Mouse (Mus musculus) bone marrow macrophage, adult 2 months (primary cell): ENCODE data around the gene Vrk1. TPM values are rescaled to one million over a fixed set of nuclear protein-coding genes. Genes with fewer than 3 reads are reported as not detected.

Experiments
- H3K27ac ChIP-seq: 2 replicates; pipeline ENCODE4 v1.5.1; 2012; ENCODE audit warnings: low read depth, low read length; ENCODE audit not compliant: insufficient read depth
- H3K4me1 ChIP-seq: 2 replicates; pipeline ENCODE4 v1.6.1; 2012; ENCODE audit warnings: low read length; ENCODE audit not compliant: control insufficient read depth, insufficient read depth
- H3K4me3 ChIP-seq: 2 replicates; pipeline ENCODE4 v1.5.1; 2012; ENCODE audit warnings: mild to moderate bottlenecking, low read length, moderate library complexity; ENCODE audit not compliant: insufficient read depth
- CTCF ChIP-seq: IDR thresholded peaks from 2 replicates; pipeline ENCODE4 v1.5.1; 2012; ENCODE audit warnings: low read depth, mild to moderate bottlenecking, low read length, moderate library complexity
- POLR2A ChIP-seq: IDR thresholded peaks from 2 replicates; pipeline ENCODE4 v1.6.1; 2012; ENCODE audit warnings: mild to moderate bottlenecking, low read depth, low read length, borderline replicate concordance
- polyA plus RNA-seq: library from polyadenylated mRNA; stranded (reverse); fragments of >200 nt; gene quantifications from 2 replicates; pipeline ENCODE4 v1.2.4, GENCODE M21; 2012; ENCODE audit not compliant: missing spikeins, insufficient read depth, insufficient read length

The Vrk1 gene
- polyA plus RNA-seq, 1 experiment, result 37.0 TPM

GRCm38 (mm10) chr12:106074371-106075155 lies 64.5 kb downstream of the Vrk1 start:
- Histone ChIP-seq H3K4me3 (no peak overlapping the region), H3K27ac (no peak overlapping the region), H3K4me1 (no peaks in the 10 kb centered on the region)
- TF ChIP-seq POLR2A, result no peak

- Histone ChIP-seq H3K4me1 (no peaks in the 10 kb centered on the region), H3K4me3 (no peak overlapping the region), H3K27ac (no peak overlapping the region)
- TF ChIP-seq POLR2A, result no peak
- no peak for TF ChIP-seq CTCF
Observed at GRCm38 (mm10) chr12:106076131-106076530, 66.1 kb downstream of the Vrk1 start.

GRCm38 (mm10) chr12:106080511-106080910 lies 70.5 kb downstream of the Vrk1 start:
- H3K4me1 ChIP-seq, result no peaks in the 10 kb centered on the region
- TF ChIP-seq POLR2A, result no peak
- TF ChIP-seq CTCF, result no peak
- H3K4me3 ChIP-seq, result no peak overlapping the region
- no peak overlapping the region for H3K27ac ChIP-seq

GRCm38 (mm10) chr12:106080945-106081747 lies 71.1 kb downstream of the Vrk1 start:
- H3K27ac ChIP-seq, result no peak overlapping the region
- no peaks in the 10 kb centered on the region for H3K4me1 ChIP-seq
- TF ChIP-seq POLR2A, result no peak
- TF ChIP-seq CTCF, result no peak
- H3K4me3 ChIP-seq, result no peak overlapping the region

GRCm38 (mm10) chr12:106081748-106082140 lies 71.7 kb downstream of the Vrk1 start:
- H3K27ac ChIP-seq, result no peak overlapping the region
- no peaks in the 10 kb centered on the region for H3K4me1 ChIP-seq
- H3K4me3 ChIP-seq, result no peak overlapping the region
- TF ChIP-seq POLR2A (no peak), CTCF (no peak)

- H3K27ac ChIP-seq, result no peak overlapping the region
- no peak overlapping the region for H3K4me3 ChIP-seq
- TF ChIP-seq CTCF (no peak), POLR2A (no peak)
- no peaks in the 10 kb centered on the region for H3K4me1 ChIP-seq
Observed at GRCm38 (mm10) chr12:106082191-106082957, 72.3 kb downstream of the Vrk1 start.

GRCm38 (mm10) chr12:106082958-106083381 lies 72.9 kb downstream of the Vrk1 start:
- Histone ChIP-seq H3K4me1 (no peaks in the 10 kb centered on the region), H3K27ac (no peak overlapping the region), H3K4me3 (no peak overlapping the region)
- TF ChIP-seq CTCF (no peak), POLR2A (no peak)

GRCm38 (mm10) chr12:106084126-106084525 lies 74.1 kb downstream of the Vrk1 start:
- no peaks in the 10 kb centered on the region for H3K4me1 ChIP-seq
- H3K4me3 ChIP-seq, result no peak overlapping the region

DNA sequence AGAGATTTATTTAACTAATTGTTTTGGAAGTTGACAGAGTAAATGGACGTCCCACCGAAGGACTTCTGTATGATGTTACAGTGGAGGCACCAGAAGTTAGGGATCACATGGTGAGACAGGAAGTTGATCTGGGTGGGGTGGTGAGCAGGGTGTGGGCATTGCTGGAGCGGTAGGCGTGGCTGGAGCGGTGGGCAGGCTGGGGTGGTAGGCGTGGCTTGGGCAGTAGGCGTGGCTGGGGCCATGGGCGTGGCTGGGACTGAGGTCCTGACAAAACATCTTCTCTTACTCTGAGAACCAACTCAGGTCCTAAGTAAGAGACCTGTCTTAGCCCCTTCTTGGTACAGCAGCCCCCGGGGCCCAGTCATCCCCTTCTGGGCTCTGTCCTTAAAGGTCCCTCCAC lies 84.8 kb downstream of the Vrk1 start:
- Histone ChIP-seq H3K4me1 (no peaks in the 10 kb centered on the region), H3K4me3 (no peak overlapping the region), H3K27ac (no peak overlapping the region)
- TF ChIP-seq POLR2A (no peak), CTCF (no peak)

More at GRCm38 (mm10) chr12:106084126-106084525, 74.1 kb downstream of the Vrk1 start:
- no peak for TF ChIP-seq CTCF
- no peak for TF ChIP-seq POLR2A
- H3K27ac ChIP-seq, result no peak overlapping the region

DNA sequence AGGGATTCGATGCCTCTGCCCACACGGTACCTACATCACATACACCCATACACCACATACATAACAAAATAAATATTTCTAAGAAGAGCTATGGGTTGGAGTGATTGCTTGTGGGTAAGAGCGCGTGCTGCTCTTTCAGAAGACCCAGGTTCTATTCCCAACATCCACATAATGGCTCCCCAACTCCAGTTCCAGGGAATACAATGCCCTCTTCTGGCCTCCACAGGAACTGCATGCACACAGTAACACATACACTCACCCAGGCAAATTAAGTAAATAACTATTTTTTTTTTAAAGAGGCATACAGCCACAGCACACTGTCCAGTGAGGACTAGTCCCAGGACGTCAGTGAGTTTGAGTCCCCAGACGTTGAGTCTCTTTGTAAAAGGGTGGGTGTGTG lies 92.0 kb downstream of the Vrk1 start:
- no peak overlapping the region for H3K27ac ChIP-seq
- TF ChIP-seq CTCF (no peak), POLR2A (no peak)
- no peaks in the 10 kb centered on the region for H3K4me1 ChIP-seq
- no peak overlapping the region for H3K4me3 ChIP-seq
